Mouse (Mus musculus) lung, embryonic 14.5 days (tissue): Measurements from ENCODE around the gene Rsu1. TPM values are rescaled to one million over a fixed set of nuclear protein-coding genes. Genes with fewer than 3 reads are reported as not detected.
A peak's percentile ranks its signal among the peaks of the same experiment; 100 is the strongest.
"Not testable (repeated sequence)": the region's sequence is repeated elsewhere in the genome, so short reads cannot be mapped to it uniquely, and the experiment has no call there.

ENCODE experiments used
- ATAC-seq: fragments of 200-750 bp; cut with Nextera tagmentation; 2 replicates; pipeline ENCODE4 v1.8.0; 2017; ENCODE audit warnings: mild to moderate bottlenecking, moderate TSS enrichment, moderate library complexity; ENCODE audit not compliant: insufficient read depth
- DNase-seq: peaks from one replicate; pipeline ENCODE4 v3.0.0-alpha.2; 2015
- H3K27ac ChIP-seq: fragments of 300-500 bp; sonication (generic); 2 replicates; pipeline ENCODE4 v1.5.1; 2014; ENCODE audit warnings: low read depth, mild to moderate bottlenecking, moderate library complexity
- H3K27me3 ChIP-seq: fragments of 300-500 bp; sonication (generic); 2 replicates; pipeline ENCODE4 v1.6.1; 2014; ENCODE audit warnings: low read length, control low read depth; ENCODE audit not compliant: insufficient read depth
- H3K36me3 ChIP-seq: fragments of 300-500 bp; sonication (generic); 2 replicates; pipeline ENCODE4 v1.6.1; 2014; ENCODE audit warnings: control low read depth; ENCODE audit not compliant: insufficient read depth
- H3K4me1 ChIP-seq: fragments of 300-500 bp; sonication (generic); 2 replicates; pipeline ENCODE4 v1.6.1; 2014; ENCODE audit warnings: antibody characterized with exemption, control low read depth; ENCODE audit not compliant: insufficient read depth
- H3K4me2 ChIP-seq: fragments of 300-500 bp; sonication (generic); 2 replicates; pipeline ENCODE4 v1.6.1; 2014; ENCODE audit warnings: mild to moderate bottlenecking
- H3K4me3 ChIP-seq: fragments of 300-500 bp; sonication (generic); 2 replicates; pipeline ENCODE4 v1.5.1; 2014; ENCODE audit warnings: low read depth, low read length
- H3K9ac ChIP-seq: fragments of 300-500 bp; sonication (generic); 2 replicates; pipeline ENCODE4 v1.6.1; 2014
- H3K9me3 ChIP-seq: fragments of 300-500 bp; sonication (generic); 2 replicates; pipeline ENCODE4 v1.6.1; 2016; ENCODE audit warnings: low read depth, low read length, control low read depth
- CTCF ChIP-seq: IDR thresholded peaks from 2 replicates; pipeline ENCODE4 v1.5.1; 2016; ENCODE audit warnings: antibody characterized with exemption, low read depth
- WGBS: fragments of 180-500 bp; shearing (Covaris S2); extraction: QIAGEN DNeasy Blood & Tissue Kit; methylation state at CpG from one replicate; pipeline ENCODE4 v1.1.7; 2014; 5-methylcytosine and 5-hydroxymethylcytosine counted together
- polyA plus RNA-seq: library from polyadenylated mRNA; unstranded; fragments of >200 nt; fragmentation: Nextera tagmentation; extraction: Ambion mirVana; gene quantifications from 2 replicates; pipeline ENCODE4 v1.2.1, GENCODE M21; 2014

Gene Rsu1
- polyA plus RNA-seq, 1 experiment from 2014 or later = 144 TPM

DNA sequence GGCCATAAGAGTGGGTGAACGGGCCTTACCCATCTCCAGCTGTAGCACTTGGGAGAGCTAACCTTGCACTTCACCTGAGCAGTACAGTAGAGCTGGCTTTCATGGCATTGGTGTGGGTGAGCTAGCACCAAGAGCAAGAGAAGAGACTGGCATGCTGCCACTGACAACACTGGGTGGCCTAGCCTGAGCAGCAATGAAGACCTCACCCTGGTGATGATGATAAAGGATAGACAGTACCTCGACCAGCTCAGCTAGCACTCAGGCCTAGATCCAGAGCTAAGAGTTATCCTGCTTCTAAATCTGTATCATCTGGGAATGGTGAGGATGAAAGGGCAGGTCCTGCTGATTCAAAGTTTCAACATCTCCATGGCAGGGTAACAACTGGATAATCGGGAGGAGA lies 88.1 kb downstream of the Rsu1 start:
- Histone ChIP-seq H3K27me3 (no peaks in the 10 kb centered on the region), H3K9me3 (no peaks in the 10 kb centered on the region), H3K36me3 (no peaks in the 10 kb centered on the region), H3K9ac (no peak overlapping the region), H3K4me2 (no peak overlapping the region), H3K4me1 (no peaks in the 10 kb centered on the region), H3K4me3 (no peak overlapping the region), H3K27ac (no peak overlapping the region)
- ATAC-seq (peak; percentile 8; the same call in 1 of the 2 replicates), DNase-seq (no peak)
- no peak for TF ChIP-seq CTCF
- 79% methylated on average over 3 of the region's 3 CpGs for WGBS

DNA sequence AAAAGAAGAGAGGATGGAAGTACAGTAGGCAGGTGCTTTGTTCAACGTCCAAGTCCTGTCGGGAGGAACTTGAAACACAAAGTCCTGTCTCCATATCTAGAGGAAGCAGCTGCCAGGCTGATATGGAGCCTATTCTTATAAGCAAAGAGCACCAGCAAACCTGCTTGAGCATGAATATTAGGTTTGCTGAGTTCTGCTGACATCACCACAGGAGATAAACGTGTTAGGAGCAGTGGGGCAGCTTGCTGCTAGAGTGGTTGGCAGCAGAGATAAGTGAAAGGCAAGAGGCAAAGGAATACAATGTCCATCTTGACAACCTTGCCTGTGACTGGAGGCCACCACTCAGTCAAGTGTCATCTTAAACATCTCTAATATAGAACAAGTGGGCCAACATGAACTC lies 89.3 kb downstream of the Rsu1 start:
- not testable (repeated sequence) for H3K4me1 ChIP-seq, H3K36me3 ChIP-seq, H3K27me3 ChIP-seq, H3K9me3 ChIP-seq, H3K4me2 ChIP-seq, H3K9ac ChIP-seq, DNase-seq, H3K4me3 ChIP-seq, H3K27ac ChIP-seq
- no CpG with 5 or more reads among the region's 3 CpGs for WGBS
- ATAC-seq = peak; percentile 73

DNA sequence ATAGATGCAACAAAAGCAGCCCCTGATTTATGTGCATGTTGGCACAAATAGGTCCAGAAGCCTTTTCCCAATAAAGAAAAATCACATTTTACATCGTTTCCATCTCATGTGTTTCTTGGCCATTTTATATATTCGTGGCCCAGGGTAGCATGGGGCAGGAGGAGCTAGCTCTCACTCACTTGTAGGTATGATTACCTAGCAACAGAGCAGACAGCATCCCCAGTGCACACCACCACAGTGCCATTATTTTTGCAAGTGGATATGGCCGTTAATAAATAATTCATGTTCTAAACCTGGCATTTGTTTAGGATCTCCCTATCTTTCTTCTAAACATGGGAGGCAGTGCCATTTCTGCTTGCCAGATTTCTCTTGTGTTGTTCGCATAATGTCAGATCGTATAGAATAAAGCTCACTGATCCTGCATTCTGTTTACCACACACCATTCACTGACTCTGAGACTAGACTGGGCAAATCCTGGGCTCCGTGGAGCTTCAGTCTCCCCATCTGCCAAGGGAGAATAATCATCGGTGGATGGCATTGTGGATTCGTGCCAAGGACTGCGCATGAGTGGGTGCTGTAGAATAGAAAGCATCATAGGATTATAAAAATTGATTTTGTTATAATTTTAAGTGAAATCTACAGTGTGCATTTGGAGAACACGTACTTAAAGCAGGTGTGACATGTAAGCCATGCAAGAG lies 93.4 kb downstream of the Rsu1 start:
- ATAC-seq (no peak), DNase-seq (no peak)
- 88% methylated on average over 10 of the region's 10 CpGs for WGBS
- H3K4me3 ChIP-seq = no peak overlapping the region
- H3K9me3 ChIP-seq = no peaks in the 10 kb centered on the region
- H3K9ac ChIP-seq = no peak overlapping the region
- no peak overlapping the region for H3K27ac ChIP-seq
- no peaks in the 10 kb centered on the region for H3K36me3 ChIP-seq
- no peaks in the 10 kb centered on the region for H3K4me1 ChIP-seq
- no peaks in the 10 kb centered on the region for H3K27me3 ChIP-seq
- no peak for TF ChIP-seq CTCF
- H3K4me2 ChIP-seq = no peak overlapping the region

DNA sequence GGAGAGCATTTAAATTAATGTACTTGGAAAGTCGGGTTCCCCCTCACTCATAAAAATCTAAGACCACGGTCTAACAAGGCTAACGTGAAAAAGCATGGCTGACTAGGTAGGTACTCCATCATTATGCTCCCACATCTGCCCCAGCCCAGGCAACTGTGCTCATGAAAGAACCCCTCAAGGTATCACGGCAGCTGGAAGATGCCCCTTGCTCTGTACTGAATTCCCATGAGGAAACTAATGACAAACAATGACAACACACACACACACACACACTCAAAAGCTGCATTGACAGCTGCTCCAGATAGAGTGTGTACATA lies 95.0 kb downstream of the Rsu1 start:
- Histone ChIP-seq H3K27ac (no peak overlapping the region), H3K4me1 (no peaks in the 10 kb centered on the region), H3K27me3 (no peaks in the 10 kb centered on the region), H3K9me3 (no peaks in the 10 kb centered on the region), H3K4me3 (no peak overlapping the region), H3K9ac (no peak overlapping the region), H3K4me2 (no peak overlapping the region), H3K36me3 (no peaks in the 10 kb centered on the region)
- DNase-seq (no peak), ATAC-seq (no peak)
- TF ChIP-seq CTCF = no peak
- 69% methylated on average over 4 of the region's 4 CpGs for WGBS

DNA sequence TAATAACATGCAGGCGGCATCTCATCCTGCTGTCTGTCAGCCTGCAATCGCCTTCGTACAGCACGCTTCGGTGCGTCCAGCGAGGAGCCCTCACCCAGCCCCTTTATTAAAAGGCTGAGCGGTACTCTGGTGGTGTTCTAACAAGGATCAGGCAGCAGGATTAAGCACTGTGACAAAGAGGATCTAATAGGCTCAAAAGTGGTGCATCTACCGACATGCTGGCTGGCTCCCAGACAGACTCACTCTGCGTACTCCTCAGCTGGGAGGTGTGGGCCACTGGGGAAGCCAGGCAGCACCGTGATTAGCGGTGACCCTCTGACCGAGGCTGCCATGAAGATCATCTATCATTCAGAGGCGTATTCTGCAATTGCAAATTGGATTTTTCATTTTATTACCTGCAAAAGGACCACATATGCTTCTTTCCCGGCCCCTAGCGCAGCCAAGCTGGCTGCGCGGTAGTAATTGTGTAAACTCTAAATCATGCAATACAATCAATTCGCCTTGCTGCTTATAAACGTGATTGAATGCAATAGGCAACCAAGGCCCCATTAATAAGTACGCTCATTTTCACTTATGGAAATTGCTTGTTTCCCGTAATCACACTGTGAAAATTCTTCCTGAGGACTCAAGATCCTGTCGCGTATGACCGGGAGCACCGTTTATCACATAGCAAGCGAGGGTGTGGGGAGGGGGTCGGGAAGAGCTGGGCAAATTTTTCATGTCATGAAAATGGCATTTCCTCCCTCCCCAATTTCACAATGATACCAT lies 95.5 kb downstream of the Rsu1 start:
- no peaks in the 10 kb centered on the region for H3K36me3 ChIP-seq
- ATAC-seq (no peak), DNase-seq (no peak)
- no peaks in the 10 kb centered on the region for H3K27me3 ChIP-seq
- WGBS = 59% methylated on average over 28 of the region's 28 CpGs
- no peaks in the 10 kb centered on the region for H3K9me3 ChIP-seq
- no peak overlapping the region for H3K4me2 ChIP-seq
- TF ChIP-seq CTCF = no peak
- no peak overlapping the region for H3K27ac ChIP-seq
- H3K9ac ChIP-seq = no peak overlapping the region
- no peak overlapping the region for H3K4me3 ChIP-seq
- no peaks in the 10 kb centered on the region for H3K4me1 ChIP-seq

DNA sequence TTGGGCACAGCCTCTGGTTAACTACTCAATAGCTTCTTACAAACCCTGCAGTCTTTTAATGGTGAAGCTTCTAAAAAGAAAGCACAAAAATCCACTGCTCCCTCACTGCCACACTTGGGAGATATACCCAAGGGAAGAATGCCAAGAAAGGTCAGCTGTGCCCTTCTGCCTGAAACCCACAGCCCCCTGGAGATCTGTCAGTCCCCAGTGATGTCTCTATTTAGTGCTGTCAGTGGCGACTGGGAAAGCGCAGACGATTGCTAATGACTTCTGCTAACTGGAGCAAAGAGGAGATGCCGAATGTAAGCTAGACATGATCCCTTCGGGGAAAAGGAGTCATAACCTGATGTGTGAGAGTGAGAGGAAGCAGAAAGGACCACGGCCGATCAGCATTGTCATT lies 96.8 kb downstream of the Rsu1 start:
- no peaks in the 10 kb centered on the region for H3K9me3 ChIP-seq
- no peaks in the 10 kb centered on the region for H3K36me3 ChIP-seq
- H3K9ac ChIP-seq = no peak overlapping the region
- no peak for ATAC-seq
- DNase-seq = no peak
- WGBS = 80% methylated on average over 7 of the region's 7 CpGs
- no peak overlapping the region for H3K4me3 ChIP-seq
- H3K27me3 ChIP-seq = no peaks in the 10 kb centered on the region
- H3K4me1 ChIP-seq = no peaks in the 10 kb centered on the region
- TF ChIP-seq CTCF = no peak
- H3K27ac ChIP-seq = no peak overlapping the region
- no peak overlapping the region for H3K4me2 ChIP-seq

DNA sequence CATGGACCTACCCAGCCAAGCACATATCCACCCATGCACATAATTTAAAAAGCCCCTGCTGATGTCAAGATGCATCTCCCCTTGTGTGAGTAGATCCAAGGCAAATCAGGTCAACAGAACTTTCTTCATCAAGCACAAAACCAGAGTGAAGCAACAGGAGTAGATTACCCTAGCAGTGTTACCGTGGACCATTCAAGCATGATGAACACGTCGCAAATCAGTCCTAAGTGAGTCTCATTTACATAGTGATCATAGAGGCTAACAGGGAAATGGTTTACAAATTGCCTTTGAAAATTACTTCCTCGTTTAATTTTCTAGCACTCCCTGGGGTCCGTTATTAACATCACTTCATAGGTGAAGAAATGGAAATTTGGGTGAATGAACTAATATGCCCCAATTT lies 100.6 kb downstream of the Rsu1 start:
- Histone ChIP-seq H3K27ac (no peak overlapping the region), H3K9me3 (no peaks in the 10 kb centered on the region), H3K9ac (no peak overlapping the region), H3K4me1 (no peaks in the 10 kb centered on the region), H3K4me2 (no peak overlapping the region), H3K4me3 (no peak overlapping the region), H3K27me3 (no peaks in the 10 kb centered on the region), H3K36me3 (no peaks in the 10 kb centered on the region)
- no peak for DNase-seq
- 90% methylated on average over 5 of the region's 5 CpGs for WGBS
- TF ChIP-seq CTCF = no peak
- no peak for ATAC-seq
